Mouse (Mus musculus): ENCODE results near the gene Ank2. TPM values are rescaled to one million over a fixed set of nuclear protein-coding genes. Genes with fewer than 3 reads are reported as not detected.

The Ank2 gene
- polyA plus RNA-seq, 1 experiment from 2014 or later: 49.5 TPM

DNA sequence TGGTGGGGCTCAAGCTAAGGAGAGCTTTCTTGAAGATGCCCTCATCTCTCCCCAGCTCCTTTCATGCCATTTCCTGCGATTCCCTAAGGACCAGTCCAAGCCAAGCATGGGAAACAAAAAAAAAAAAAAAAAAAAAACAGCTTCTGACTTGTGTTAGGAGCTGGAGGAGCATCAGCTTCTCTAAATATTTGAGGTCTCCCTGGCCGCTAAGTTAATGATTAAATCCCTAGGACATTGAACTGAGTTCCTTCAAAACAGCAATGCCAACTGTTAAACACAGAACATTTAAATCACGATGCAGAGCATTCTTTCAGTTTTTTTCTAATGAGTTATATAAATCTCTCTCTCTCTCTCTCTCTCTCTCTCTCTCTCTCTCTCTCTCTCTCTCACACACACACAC, 345.3 kb downstream of the Ank2 start:
- no peaks in the 10 kb centered on the region for H3K4me1 ChIP-seq (ENCODE audit: control insufficient read depth in 2 of 2, insufficient read depth in 2 of 2, low read length in 2 of 2)
- no peak overlapping the region for H3K9ac ChIP-seq (ENCODE audit: low read length)
- H3K4me3 ChIP-seq (ENCODE audit: control insufficient read depth in 1 of 2, insufficient read depth in 1 of 2, low read depth in 1 of 2, low read length in 2 of 2): no peak overlapping the region
- no peaks in the 10 kb centered on the region for H3K9me3 ChIP-seq (ENCODE audit: control insufficient read depth, low read length)
- H3K36me3 ChIP-seq (ENCODE audit: control insufficient read depth, insufficient read depth, low read length): no peaks in the 10 kb centered on the region
- no peak overlapping the region for H3K4me2 ChIP-seq (ENCODE audit: low read length)
- no peak for ATAC-seq (ENCODE audit: insufficient number of reproducible peaks, insufficient read depth, low FRiP score, low read depth)
- H3K27me3 ChIP-seq (ENCODE audit: control insufficient read depth, insufficient read depth, low read length): no peaks in the 10 kb centered on the region
- 82% methylated on average over 3 of the region's 3 CpGs for WGBS
- no peak overlapping the region for H3K27ac ChIP-seq (replicated peaks in 1 of 2; ENCODE audit: control insufficient read depth in 1 of 2, insufficient read depth in 1 of 2, low read depth in 2 of 2, low read length in 2 of 2)

DNA sequence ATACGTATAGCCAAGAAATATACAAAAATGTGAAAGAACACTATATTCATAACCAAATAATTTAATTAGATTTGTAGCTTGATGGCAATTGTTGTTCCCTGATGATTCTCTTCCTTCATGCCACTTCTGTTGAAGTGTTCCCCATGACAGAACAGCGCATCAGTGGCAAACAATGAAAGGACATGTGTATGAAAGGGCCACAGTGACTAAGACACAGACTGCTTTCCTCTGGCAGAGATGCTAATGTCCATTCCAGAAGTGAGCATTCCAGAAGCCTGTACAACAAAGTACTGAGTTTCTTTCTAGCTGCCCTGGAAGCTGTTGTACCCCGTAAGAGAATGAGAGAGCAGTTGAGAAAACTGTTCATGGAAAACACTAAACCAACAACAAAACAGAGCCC, 345.7 kb downstream of the Ank2 start:
- no peak overlapping the region for H3K27ac ChIP-seq (replicated peaks in 1 of 2; ENCODE audit: control insufficient read depth in 1 of 2, insufficient read depth in 1 of 2, low read depth in 2 of 2, low read length in 2 of 2)
- no peak for ATAC-seq (ENCODE audit: insufficient number of reproducible peaks, insufficient read depth, low FRiP score, low read depth)
- H3K9me3 ChIP-seq (ENCODE audit: control insufficient read depth, low read length): no peaks in the 10 kb centered on the region
- no peak overlapping the region for H3K9ac ChIP-seq (ENCODE audit: low read length)
- no peaks in the 10 kb centered on the region for H3K36me3 ChIP-seq (ENCODE audit: control insufficient read depth, insufficient read depth, low read length)
- no peaks in the 10 kb centered on the region for H3K27me3 ChIP-seq (ENCODE audit: control insufficient read depth, insufficient read depth, low read length)
- no peak overlapping the region for H3K4me2 ChIP-seq (ENCODE audit: low read length)
- whole genome bisulfite sequencing: 90% methylated on average over 3 of the region's 3 CpGs
- H3K4me1 ChIP-seq (ENCODE audit: control insufficient read depth in 2 of 2, insufficient read depth in 2 of 2, low read length in 2 of 2): no peaks in the 10 kb centered on the region
- no peak overlapping the region for H3K4me3 ChIP-seq (ENCODE audit: control insufficient read depth in 1 of 2, insufficient read depth in 1 of 2, low read depth in 1 of 2, low read length in 2 of 2)

DNA sequence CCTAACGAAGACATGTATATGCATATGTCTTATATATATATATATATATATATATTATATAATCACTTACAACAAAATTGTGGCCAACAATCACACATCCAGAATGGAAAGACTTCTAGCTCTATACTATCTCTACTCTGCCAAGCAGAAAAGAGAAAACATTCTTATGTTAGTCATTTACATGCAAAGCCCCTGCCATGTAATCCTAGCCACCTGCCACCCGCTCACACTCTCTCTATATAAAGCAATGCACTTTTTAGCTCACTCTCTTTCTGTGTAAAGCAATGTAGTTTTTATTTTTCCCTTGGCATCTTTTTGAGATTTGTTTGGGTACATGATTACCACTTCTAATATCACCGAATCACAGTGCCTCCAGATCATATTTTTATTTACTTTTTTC, 350.5 kb downstream of the Ank2 start:
- no peak for ATAC-seq (ENCODE audit: insufficient number of reproducible peaks, insufficient read depth, low FRiP score, low read depth)
- Histone ChIP-seq H3K4me1 (ENCODE audit: control insufficient read depth in 2 of 2, insufficient read depth in 2 of 2, low read length in 2 of 2) (no peaks in the 10 kb centered on the region), H3K4me2 (ENCODE audit: low read length) (no peak overlapping the region), H3K27me3 (ENCODE audit: control insufficient read depth, insufficient read depth, low read length) (no peaks in the 10 kb centered on the region), H3K4me3 (ENCODE audit: control insufficient read depth in 1 of 2, insufficient read depth in 1 of 2, low read depth in 1 of 2, low read length in 2 of 2) (no peak overlapping the region), H3K9me3 (ENCODE audit: control insufficient read depth, low read length) (no peaks in the 10 kb centered on the region), H3K27ac (replicated peaks in 1 of 2; ENCODE audit: control insufficient read depth in 1 of 2, insufficient read depth in 1 of 2, low read depth in 2 of 2, low read length in 2 of 2) (no peak overlapping the region), H3K9ac (ENCODE audit: low read length) (no peak overlapping the region), H3K36me3 (ENCODE audit: control insufficient read depth, insufficient read depth, low read length) (no peaks in the 10 kb centered on the region)
- 85% methylated on average over 3 of the region's 3 CpGs for WGBS

- Histone ChIP-seq H3K36me3 (ENCODE audit: control insufficient read depth, insufficient read depth, low read length) (no peaks in the 10 kb centered on the region), H3K27ac (replicated peaks in 1 of 2; ENCODE audit: control insufficient read depth in 1 of 2, insufficient read depth in 1 of 2, low read depth in 2 of 2, low read length in 2 of 2) (no peak overlapping the region), H3K9me3 (ENCODE audit: control insufficient read depth, low read length) (no peaks in the 10 kb centered on the region), H3K4me3 (ENCODE audit: control insufficient read depth in 1 of 2, insufficient read depth in 1 of 2, low read depth in 1 of 2, low read length in 2 of 2) (no peak overlapping the region), H3K27me3 (ENCODE audit: control insufficient read depth, insufficient read depth, low read length) (no peaks in the 10 kb centered on the region), H3K9ac (ENCODE audit: low read length) (no peak overlapping the region), H3K4me1 (ENCODE audit: control insufficient read depth in 2 of 2, insufficient read depth in 2 of 2, low read length in 2 of 2) (no peaks in the 10 kb centered on the region), H3K4me2 (ENCODE audit: low read length) (no peak overlapping the region)
- no peak for ATAC-seq (ENCODE audit: insufficient number of reproducible peaks, insufficient read depth, low FRiP score, low read depth)
- WGBS: 90% methylated on average over 6 of the region's 9 CpGs
Observed at GRCm38 (mm10) chr3:127140590-127140989, 358.6 kb downstream of the Ank2 start.

GRCm38 (mm10) chr3:127139638-127140037, 359.5 kb downstream of the Ank2 start:
- H3K4me1 ChIP-seq (ENCODE audit: control insufficient read depth in 2 of 2, insufficient read depth in 2 of 2, low read length in 2 of 2): no peaks in the 10 kb centered on the region
- no peak overlapping the region for H3K4me2 ChIP-seq (ENCODE audit: low read length)
- WGBS: 65% methylated on average over 2 of the region's 2 CpGs
- no peak overlapping the region for H3K27ac ChIP-seq (replicated peaks in 1 of 2; ENCODE audit: control insufficient read depth in 1 of 2, insufficient read depth in 1 of 2, low read depth in 2 of 2, low read length in 2 of 2)
- ATAC-seq (ENCODE audit: insufficient number of reproducible peaks, insufficient read depth, low FRiP score, low read depth): no peak
- no peaks in the 10 kb centered on the region for H3K27me3 ChIP-seq (ENCODE audit: control insufficient read depth, insufficient read depth, low read length)
- no peaks in the 10 kb centered on the region for H3K36me3 ChIP-seq (ENCODE audit: control insufficient read depth, insufficient read depth, low read length)
- no peak overlapping the region for H3K4me3 ChIP-seq (ENCODE audit: control insufficient read depth in 1 of 2, insufficient read depth in 1 of 2, low read depth in 1 of 2, low read length in 2 of 2)
- H3K9me3 ChIP-seq (ENCODE audit: control insufficient read depth, low read length): no peaks in the 10 kb centered on the region
- H3K9ac ChIP-seq (ENCODE audit: low read length): no peak overlapping the region

DNA sequence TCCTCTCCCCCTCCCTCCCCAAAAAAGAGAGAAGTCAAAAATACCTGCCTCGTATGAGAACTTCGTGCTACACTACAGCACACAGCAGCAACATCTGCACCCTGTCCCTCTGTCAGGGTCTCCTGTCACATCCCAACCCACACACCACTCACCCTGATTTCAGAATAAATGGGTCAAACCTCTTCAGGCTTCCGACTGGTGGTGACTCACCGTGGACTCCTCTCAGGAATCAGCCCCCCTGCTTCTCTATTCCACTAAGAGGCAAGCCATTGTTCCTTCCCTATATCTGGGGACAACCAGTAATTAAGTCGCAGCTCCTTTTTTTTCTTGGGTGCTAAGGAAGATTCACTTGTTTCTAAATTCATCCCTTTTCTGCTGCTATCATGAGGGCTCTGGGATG, 361.6 kb downstream of the Ank2 start:
- no peak overlapping the region for H3K9ac ChIP-seq (ENCODE audit: low read length)
- no peak for ATAC-seq (ENCODE audit: insufficient number of reproducible peaks, insufficient read depth, low FRiP score, low read depth)
- 58% methylated on average over 5 of the region's 5 CpGs for WGBS

DNA sequence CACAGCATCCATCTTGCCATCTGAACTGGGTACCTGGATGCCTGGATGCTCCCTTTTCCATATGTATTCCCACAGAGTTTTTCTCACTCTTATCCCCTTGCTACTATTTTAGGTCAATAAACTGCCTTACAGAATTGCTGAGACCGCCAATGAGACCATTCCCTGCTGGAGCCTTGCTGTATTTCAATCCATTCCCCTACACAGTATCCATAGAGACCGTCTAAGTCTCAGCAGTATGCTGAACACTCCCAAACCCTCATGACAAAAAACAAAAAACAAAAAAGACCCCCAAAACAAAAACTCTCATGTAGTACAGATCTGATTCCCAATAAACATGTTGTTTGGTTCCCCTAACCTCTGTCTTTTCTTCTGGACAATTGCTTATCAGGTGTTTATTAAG, 365.1 kb downstream of the Ank2 start:
- ATAC-seq (ENCODE audit: insufficient number of reproducible peaks, insufficient read depth, low FRiP score, low read depth): no peak
- Histone ChIP-seq H3K27ac (replicated peaks in 1 of 2; ENCODE audit: control insufficient read depth in 1 of 2, insufficient read depth in 1 of 2, low read depth in 2 of 2, low read length in 2 of 2) (no peak overlapping the region), H3K9ac (ENCODE audit: low read length) (no peak overlapping the region), H3K4me2 (ENCODE audit: low read length) (no peak overlapping the region), H3K36me3 (ENCODE audit: control insufficient read depth, insufficient read depth, low read length) (no peaks in the 10 kb centered on the region), H3K4me1 (ENCODE audit: control insufficient read depth in 2 of 2, insufficient read depth in 2 of 2, low read length in 2 of 2) (no peaks in the 10 kb centered on the region), H3K4me3 (ENCODE audit: control insufficient read depth in 1 of 2, insufficient read depth in 1 of 2, low read depth in 1 of 2, low read length in 2 of 2) (no peak overlapping the region), H3K27me3 (ENCODE audit: control insufficient read depth, insufficient read depth, low read length) (no peaks in the 10 kb centered on the region), H3K9me3 (ENCODE audit: control insufficient read depth, low read length) (no peaks in the 10 kb centered on the region)
- WGBS: 75% methylated on average over 2 of the region's 2 CpGs

More for the DNA sequence above, 361.6 kb downstream of the Ank2 start:
- Histone ChIP-seq H3K27me3 (ENCODE audit: control insufficient read depth, insufficient read depth, low read length) (no peaks in the 10 kb centered on the region), H3K4me1 (ENCODE audit: control insufficient read depth in 2 of 2, insufficient read depth in 2 of 2, low read length in 2 of 2) (no peaks in the 10 kb centered on the region), H3K27ac (replicated peaks in 1 of 2; ENCODE audit: control insufficient read depth in 1 of 2, insufficient read depth in 1 of 2, low read depth in 2 of 2, low read length in 2 of 2) (no peak overlapping the region), H3K4me3 (ENCODE audit: control insufficient read depth in 1 of 2, insufficient read depth in 1 of 2, low read depth in 1 of 2, low read length in 2 of 2) (no peak overlapping the region), H3K36me3 (ENCODE audit: control insufficient read depth, insufficient read depth, low read length) (no peaks in the 10 kb centered on the region), H3K9me3 (ENCODE audit: control insufficient read depth, low read length) (no peaks in the 10 kb centered on the region), H3K4me2 (ENCODE audit: low read length) (no peak overlapping the region)

GRCm38 (mm10) chr3:127131048-127131447, 368.1 kb downstream of the Ank2 start:
- H3K36me3 ChIP-seq (ENCODE audit: control insufficient read depth, insufficient read depth, low read length): no peaks in the 10 kb centered on the region
- no peak overlapping the region for H3K27ac ChIP-seq (replicated peaks in 1 of 2; ENCODE audit: control insufficient read depth in 1 of 2, insufficient read depth in 1 of 2, low read depth in 2 of 2, low read length in 2 of 2)
- 87% methylated on average over 3 of the region's 3 CpGs for WGBS
- no peak overlapping the region for H3K9ac ChIP-seq (ENCODE audit: low read length)
- H3K9me3 ChIP-seq (ENCODE audit: control insufficient read depth, low read length): no peaks in the 10 kb centered on the region
- no peaks in the 10 kb centered on the region for H3K27me3 ChIP-seq (ENCODE audit: control insufficient read depth, insufficient read depth, low read length)
- no peak for ATAC-seq (ENCODE audit: insufficient number of reproducible peaks, insufficient read depth, low FRiP score, low read depth)
- no peak overlapping the region for H3K4me2 ChIP-seq (ENCODE audit: low read length)
- no peak overlapping the region for H3K4me3 ChIP-seq (ENCODE audit: control insufficient read depth in 1 of 2, insufficient read depth in 1 of 2, low read depth in 1 of 2, low read length in 2 of 2)
- H3K4me1 ChIP-seq (ENCODE audit: control insufficient read depth in 2 of 2, insufficient read depth in 2 of 2, low read length in 2 of 2): no peaks in the 10 kb centered on the region

All from heart, embryonic 14.5 days (tissue).